9 mouse cellular contexts compared by ENCODE assay signal in genomic region chr3:89449541-89449940, GRCm38 (mm10). TPM values are rescaled to one million over a fixed set of nuclear protein-coding genes. Genes with fewer than 3 reads are reported as not detected.
A peak's percentile ranks its signal among the peaks of the same experiment; 100 is the strongest.
DNase-seq lines count a peak whose midpoint lies in the region; ATAC-seq lines count a peak whose summit lies in the region.
"Had no signal": no experiment of that assay in that cellular context is flagged by ENCODE, and none has a peak within 500 bp of the region (broad histone marks: within the 10 kb centered on the region; RNA-seq: fewer than 3 reads in every experiment).

No protein-coding gene starts in this region.

- H3K27me3 ChIP-seq in hindbrain, embryonic 12.5 days = no peaks in the 10 kb centered on the region

- H3K36me3 ChIP-seq in hindbrain, embryonic 12.5 days = no peaks in the 10 kb centered on the region

- H3K9ac ChIP-seq in hindbrain, embryonic 12.5 days = no peak overlapping the region

- no peak overlapping the region for H3K4me3 ChIP-seq in hindbrain, embryonic 12.5 days
- H3K4me3 ChIP-seq: myocyte had no signal

- H3K4me1 ChIP-seq in hindbrain, embryonic 12.5 days = peaks cover 6% of the 10 kb centered on the region; the same call in 1 of the 2 replicates

- peak; percentile 83 to 88 for DNase-seq in cerebellum, postnatal 25 days
- peak; percentile 58 to 63 for DNase-seq in frontal cortex, postnatal 25 days (ENCODE audit: low spot score in 2 of 2)
- peak; percentile 66 to 77 for DNase-seq in layer of hippocampus, postnatal 10 days (ENCODE audit: low spot score in 2 of 2)
- peak; percentile 87 for DNase-seq in lung, postnatal 36 days
- DNase-seq in right cerebral cortex, postnatal 10 days (ENCODE audit: low spot score in 2 of 2) = peak; percentile 67 to 77
- DNase-seq in yolk sac, embryonic 10.5 days (ENCODE audit: low spot score) = peak; percentile 52

- ATAC-seq in activated CD4-positive, CD25-positive, alpha-beta regulatory T cell, adult 4 months = peak; percentile 36
- peak; percentile 35 for ATAC-seq in hindbrain, embryonic 12.5 days (ENCODE audit: low FRiP score)

- H3K4me2 ChIP-seq in hindbrain, embryonic 12.5 days (replicated peaks) = no peak overlapping the region

- H3K27ac ChIP-seq in hindbrain, embryonic 12.5 days = no peak overlapping the region

- 38% methylated on average over 7 of the region's 7 CpGs for WGBS in hindbrain, embryonic 12.5 days

- H3K9me3 ChIP-seq in hindbrain, embryonic 12.5 days (replicated peaks) = no peaks in the 10 kb centered on the region

RNA-seq across cellular contexts. Expression of gene Pmvk, which starts 4.8 kb away (rescaled TPM):
- polyA plus RNA-seq in activated CD4-positive, CD25-positive, alpha-beta regulatory T cell, adult 4 months (2017; shearing (Covaris generic)) = 10 to 100 TPM; 31.4 to 41.9 TPM
- polyA plus RNA-seq in hindbrain, embryonic 12.5 days (2016; fragmentation: Nextera tagmentation; extraction: Ambion mirVana) = 73.5 and 74.5 TPM in 2 replicates
- total RNA-seq in layer of hippocampus, postnatal 10 days (2021) = 10 to 100 TPM; 44.0 to 46.9 TPM

RNA-seq across cellular contexts. Expression of gene Pbxip1, which starts 13.0 kb away (rescaled TPM):
- polyA plus RNA-seq in activated CD4-positive, CD25-positive, alpha-beta regulatory T cell, adult 4 months (2017; shearing (Covaris generic)) = 10 to 100 TPM; 35.6 to 47.3 TPM
- polyA plus RNA-seq in hindbrain, embryonic 12.5 days (2016; fragmentation: Nextera tagmentation; extraction: Ambion mirVana) = 25.3 and 26.2 TPM in 2 replicates
- total RNA-seq in layer of hippocampus, postnatal 10 days (2021) = 10 to 100 TPM; 43.3 to 45.2 TPM

RNA-seq across cellular contexts. Expression of gene Pygo2, which starts 19.5 kb away (rescaled TPM):
- 1 to 10 TPM; 8.6 to 9.6 TPM for polyA plus RNA-seq in activated CD4-positive, CD25-positive, alpha-beta regulatory T cell, adult 4 months (2017; shearing (Covaris generic))
- 63.8 and 66.1 TPM in 2 replicates for polyA plus RNA-seq in hindbrain, embryonic 12.5 days (2016; fragmentation: Nextera tagmentation; extraction: Ambion mirVana)
- 10 to 100 TPM; 48.5 to 52.3 TPM for total RNA-seq in layer of hippocampus, postnatal 10 days (2021)

RNA-seq across cellular contexts. Expression of gene Shc1, which starts 31.3 kb away (rescaled TPM):
- 10 to 100 TPM; 29.6 to 43.2 TPM for polyA plus RNA-seq in activated CD4-positive, CD25-positive, alpha-beta regulatory T cell, adult 4 months (2017; shearing (Covaris generic))
- polyA plus RNA-seq in hindbrain, embryonic 12.5 days (2016; fragmentation: Nextera tagmentation; extraction: Ambion mirVana) = 54.8 and 61.2 TPM in 2 replicates
- total RNA-seq in layer of hippocampus, postnatal 10 days (2021) = 10 to 100 TPM; 14.7 to 15.1 TPM

RNA-seq across cellular contexts. Expression of gene Cks1b, which starts 31.4 kb away (rescaled TPM):
- polyA plus RNA-seq in activated CD4-positive, CD25-positive, alpha-beta regulatory T cell, adult 4 months (2017; shearing (Covaris generic)) = 10 to 100 TPM; 70.8 to 92.3 TPM
- polyA plus RNA-seq in hindbrain, embryonic 12.5 days (2016; fragmentation: Nextera tagmentation; extraction: Ambion mirVana) = 249 and 274 TPM in 2 replicates
- 10 to 100 TPM in 1 of 2 experiments, 1 to 10 TPM in 1; 9.8 to 10.9 TPM for total RNA-seq in layer of hippocampus, postnatal 10 days (2021)
